Comparison of ENCODE assay signal across 1 mouse cellular context in genomic region chr2:26021561-26022257, GRCm38 (mm10).
A peak's percentile ranks its signal among the peaks of the same experiment; 100 is the strongest.
TF ChIP-seq lines count a peak whose summit lies in the region.

TSS of gene Ubac1 (minus strand) at chr2:26021747.

TF ChIP-seq in MEL, 35 proteins besides CTCF, POLR2A, EP300 and RAD21 (continued from another document):
- 0 out of 2 replicates have a peak, but pooled peaks have one; percentile 31 for TF ChIP-seq USF1 (IDR thresholded peaks at IDR 0.05; ENCODE audit: low read depth, low read length)
- peak; percentile 59 for TF ChIP-seq NRF1 (IDR thresholded peaks at IDR 0.05; ENCODE audit: insufficient read depth, low read depth, low read length, poor library complexity, severe bottlenecking)
- no peak for TF ChIP-seq GATA1 (IDR thresholded peaks at IDR 0.05; ENCODE audit: low read depth, low read length)
- no peak for TF ChIP-seq POLR2AphosphoS5 (IDR thresholded peaks at IDR 0.05; ENCODE audit: borderline replicate concordance, low read depth, low read length)
- no peak; the same call in 1 of the 2 replicates for TF ChIP-seq MAX (IDR thresholded peaks at IDR 0.05; ENCODE audit: low read length)
TF ChIP-seq in MEL: peak in this region for 18.
